Mouse (Mus musculus) ES-CJ7 (cell line): ENCODE measurements at regions not wholly inside any gene's neighbourhood (a gene's known extent, or its start where the extent isn't known, plus 50 kb on each side); places are given as distances from the start of the nearest gene placed in this dataset.

Experiments
- DNase-seq: peaks from one replicate; pipeline ENCODE4 v3.0.0; 2011; ENCODE audit warnings: low read depth, low spot score

DNA sequence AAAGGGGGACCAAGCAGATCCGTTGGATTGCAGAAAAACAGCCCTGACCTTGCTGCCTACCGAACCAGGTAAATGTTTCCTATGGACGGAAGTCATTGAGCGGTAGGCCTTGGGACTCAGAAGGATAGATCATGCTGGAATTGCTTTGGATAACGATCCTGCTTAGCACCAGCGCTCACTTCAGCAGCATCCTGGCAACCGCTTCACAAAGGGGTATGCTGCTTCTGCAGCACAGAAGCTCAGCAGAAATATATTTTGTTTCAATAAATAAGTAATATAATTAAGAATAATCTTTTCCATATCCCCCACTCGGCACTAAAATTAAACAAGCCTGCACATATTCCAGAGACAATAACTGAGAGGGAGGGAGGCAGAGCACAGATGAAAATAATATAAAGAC, 296.0 kb downstream of the Meis1 start:
- no peak for DNase-seq

GRCm38 (mm10) chr11:18715851-18716126, 303.0 kb downstream of the Meis1 start:
- no peak for DNase-seq

- DNase-seq: no peak
Observed at GRCm38 (mm10) chr11:18715050-18715850, 303.5 kb downstream of the Meis1 start.

DNA sequence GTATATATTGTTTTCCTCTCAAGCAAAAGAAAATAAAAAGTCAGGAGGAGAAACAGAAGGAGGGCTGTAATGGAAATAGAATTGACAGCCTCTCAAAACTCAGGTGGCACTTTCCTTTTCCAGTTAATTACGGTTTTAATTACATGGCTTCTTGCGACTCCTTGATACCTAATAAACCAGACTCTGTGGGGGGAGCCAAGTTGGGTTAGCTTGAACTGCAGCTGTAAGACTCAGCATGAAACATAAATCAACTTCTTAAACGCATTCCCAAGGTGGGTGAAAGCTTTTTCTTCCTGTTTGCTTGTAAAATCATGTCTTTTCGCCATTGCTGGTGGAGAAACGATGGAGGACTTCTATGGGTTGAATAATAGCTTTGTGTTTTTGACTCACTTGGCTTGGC, 304.4 kb downstream of the Meis1 start:
- DNase-seq: no peak

DNA sequence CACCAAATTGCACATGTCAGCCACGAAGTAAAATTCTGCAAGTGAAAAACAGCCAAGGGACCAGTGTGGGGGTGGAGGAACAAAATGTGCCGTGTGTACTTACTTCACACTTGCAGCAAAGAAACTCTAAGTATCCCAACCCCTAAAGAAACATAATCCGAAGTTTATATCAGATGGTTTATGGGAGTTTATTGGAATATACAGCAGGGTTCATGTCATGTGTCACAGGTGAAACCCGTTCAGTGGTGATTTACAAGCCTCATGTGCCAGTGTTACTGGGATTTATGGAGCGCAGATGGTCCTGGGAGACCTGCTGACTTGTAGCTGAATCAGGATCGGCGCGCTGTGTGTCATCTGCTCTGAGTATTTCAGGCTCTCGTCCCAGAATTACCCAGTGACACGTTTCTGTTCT, 306.1 kb downstream of the Meis1 start:
- DNase-seq: no peak

- DNase-seq: no peak
Observed at GRCm38 (mm10) chr11:18709628-18710027, 309.2 kb downstream of the Meis1 start.

GRCm38 (mm10) chr11:18681593-18681992, 337.2 kb downstream of the Meis1 start:
- no peak for DNase-seq

DNA sequence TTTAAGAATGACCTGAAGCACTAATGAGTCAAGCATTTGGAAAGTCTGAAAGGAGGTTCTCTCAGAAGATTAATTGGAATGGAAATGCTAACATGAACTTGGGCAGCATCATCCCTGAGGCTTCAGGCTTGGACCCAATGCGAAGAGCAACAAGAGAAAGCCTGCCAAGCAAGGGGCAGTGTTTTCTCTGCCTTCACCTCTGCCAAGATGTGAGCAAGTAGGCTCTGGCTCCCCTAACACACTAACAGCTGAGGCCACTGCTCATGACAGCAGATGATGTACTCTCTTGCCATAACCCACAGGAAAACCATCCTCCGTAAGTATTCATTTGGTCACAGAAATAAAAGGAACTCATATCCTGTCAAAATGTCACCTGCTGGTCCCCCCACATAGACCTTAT, 341.9 kb downstream of the Meis1 start:
- no peak for DNase-seq

- no peak for DNase-seq
Observed at GRCm38 (mm10) chr11:18670967-18671366, 347.8 kb downstream of the Meis1 start.

DNA sequence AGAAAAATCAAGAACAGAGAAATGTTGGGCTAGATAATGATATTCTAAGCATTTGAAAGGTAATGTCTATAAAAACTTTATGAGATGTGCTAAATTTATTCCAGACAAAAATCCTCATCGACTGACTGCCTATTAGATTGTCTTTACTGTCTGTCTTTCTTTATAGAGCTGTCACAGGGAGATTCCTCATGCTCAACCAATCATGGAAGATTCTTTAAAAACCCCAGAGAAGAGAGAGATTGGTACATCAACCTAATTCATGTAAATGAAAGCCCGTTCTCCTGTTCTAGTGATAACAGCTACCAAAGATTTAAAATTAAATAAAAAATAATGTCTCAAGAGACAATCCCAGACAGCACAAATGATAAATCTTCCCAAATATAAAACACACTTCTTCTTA, 349.5 kb downstream of the Meis1 start:
- no peak for DNase-seq

- no peak for DNase-seq
Observed at GRCm38 (mm10) chr11:18656358-18656757, 362.4 kb downstream of the Meis1 start.

DNA sequence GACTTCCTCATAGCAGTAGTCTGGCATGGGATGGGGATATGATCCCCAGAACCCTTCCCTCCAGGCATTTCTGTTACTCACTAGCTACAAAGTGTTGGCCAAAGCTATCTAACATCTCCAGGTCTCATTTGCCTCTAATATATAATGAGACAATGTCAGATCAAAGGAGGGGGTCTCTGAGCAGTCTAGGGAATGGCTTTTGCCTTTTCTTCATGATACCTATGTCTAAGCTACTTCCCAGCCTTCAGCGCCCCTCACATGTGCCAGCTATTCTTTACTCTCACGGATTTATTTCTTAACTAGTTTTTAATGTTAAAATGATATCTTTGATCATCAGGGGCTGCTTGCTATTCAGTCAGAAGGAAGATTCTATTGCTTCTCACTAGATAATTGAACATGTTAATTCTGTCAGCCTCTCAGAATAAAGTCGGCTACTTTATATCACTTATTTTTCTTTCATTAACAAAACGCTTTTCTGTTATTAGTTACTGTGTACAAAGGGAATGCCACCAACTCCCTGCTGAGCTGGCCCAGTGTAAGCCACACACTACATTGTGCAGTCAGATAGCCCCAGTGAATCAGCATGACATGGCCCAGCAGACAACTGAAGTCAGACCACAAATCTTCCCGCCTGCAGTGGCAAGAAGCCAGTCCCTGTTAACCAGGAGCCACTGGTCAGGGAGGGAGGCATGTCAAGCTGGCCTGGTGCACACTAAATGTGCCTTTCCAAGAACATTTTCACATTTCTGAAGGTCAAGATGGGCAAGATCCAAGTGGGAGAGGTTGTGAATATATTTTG, 386.6 kb downstream of the Meis1 start:
- no peak for DNase-seq

GRCm38 (mm10) chr11:18631570-18631969, 387.2 kb downstream of the Meis1 start:
- no peak for DNase-seq

DNA sequence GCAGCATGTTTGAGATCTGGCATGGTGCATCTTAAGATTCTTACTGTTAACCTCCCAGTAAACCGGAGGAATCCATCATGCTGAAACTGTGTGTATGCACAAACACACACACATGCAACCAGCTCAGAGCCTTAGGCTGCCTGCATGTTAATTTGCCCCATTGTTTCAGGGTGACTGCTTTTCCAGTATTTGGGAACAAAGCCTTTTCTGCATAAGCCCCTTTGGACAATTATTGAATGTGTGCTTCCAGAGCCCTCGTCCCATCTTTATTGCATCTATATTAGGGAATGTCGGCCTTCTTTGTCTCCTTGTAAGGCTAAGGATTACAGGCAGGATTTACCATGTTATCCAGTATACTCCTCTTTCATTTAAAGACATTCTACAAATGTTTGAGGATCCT, 397.0 kb downstream of the Meis1 start:
- no peak for DNase-seq

- no peak for DNase-seq
Observed at GRCm38 (mm10) chr11:18604836-18605235, 413.9 kb downstream of the Meis1 start.

- no peak for DNase-seq
Observed at GRCm38 (mm10) chr11:18601568-18602182, 417.1 kb downstream of the Meis1 start.

GRCm38 (mm10) chr11:18598349-18598748, 420.4 kb downstream of the Meis1 start:
- DNase-seq: no peak

- DNase-seq: no peak
Observed at GRCm38 (mm10) chr11:18596996-18597395, 421.8 kb downstream of the Meis1 start.

- DNase-seq: no peak
Observed at GRCm38 (mm10) chr11:18590487-18590886, 428.3 kb downstream of the Meis1 start.

- DNase-seq: no peak
Observed at GRCm38 (mm10) chr11:18586468-18586867, 432.3 kb downstream of the Meis1 start.

- DNase-seq: no peak
Observed at GRCm38 (mm10) chr11:18585031-18585430, 433.8 kb downstream of the Meis1 start.

DNA sequence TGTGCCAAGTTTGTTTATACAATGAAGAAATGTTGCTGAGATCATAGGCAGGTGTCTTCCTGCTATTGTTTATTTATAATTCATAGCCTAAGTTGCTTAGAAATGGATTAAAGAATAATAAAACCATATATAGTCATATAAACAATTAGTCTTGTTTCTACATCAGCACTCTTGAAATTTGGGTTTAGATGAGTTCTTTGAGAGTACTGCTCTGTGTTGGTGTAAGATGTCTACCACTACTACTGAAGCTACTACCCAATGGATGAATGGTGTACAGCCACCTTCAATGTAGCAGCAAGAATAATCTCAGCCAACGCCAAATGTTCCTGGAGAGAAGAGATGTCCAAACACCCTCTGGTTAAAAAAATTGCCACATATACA, 436.0 kb downstream of the Meis1 start:
- no peak for DNase-seq
